Mouse (Mus musculus): Measurements from ENCODE around the gene Btbd8.

GRCm38 (mm10) chr5:107491036-107491435, 53.2 kb downstream of the Btbd8 start:
- TF ChIP-seq CTCF (IDR thresholded peaks at IDR 0.05), result no peak
- TF ChIP-seq POLR2A (IDR thresholded peaks at IDR 0.05; ENCODE audit: insufficient read depth, low read depth, low read length), result no peak
